Mouse (Mus musculus) embryonic facial prominence, embryonic 12.5 days (tissue): Measurements from ENCODE around the gene Kank1. TPM values are rescaled to one million over a fixed set of nuclear protein-coding genes. Genes with fewer than 3 reads are reported as not detected.

Experiments used
- ATAC-seq: fragments of 200-750 bp; cut with Nextera tagmentation; 2 replicates; pipeline ENCODE4 v1.8.0; 2017; ENCODE audit not compliant: insufficient number of reproducible peaks, insufficient read depth, low FRiP score, low TSS enrichment
- H3K27ac ChIP-seq: fragments of 300-500 bp; sonication (generic); 2 replicates; pipeline ENCODE4 v1.5.1; 2016; ENCODE audit warnings: mild to moderate bottlenecking
- H3K27me3 ChIP-seq: fragments of 300-500 bp; sonication (generic); 2 replicates; pipeline ENCODE4 v1.6.1; 2016; ENCODE audit warnings: mild to moderate bottlenecking, moderate library complexity
- H3K36me3 ChIP-seq: fragments of 300-500 bp; sonication (generic); 2 replicates; pipeline ENCODE4 v1.6.1; 2016; ENCODE audit warnings: mild to moderate bottlenecking
- H3K4me1 ChIP-seq: fragments of 300-500 bp; sonication (generic); 2 replicates; pipeline ENCODE4 v1.6.1; 2016
- H3K4me2 ChIP-seq: fragments of 300-500 bp; sonication (generic); replicated peaks from 2 replicates; pipeline ENCODE4 v1.6.1; 2016; ENCODE audit warnings: mild to moderate bottlenecking, moderate library complexity
- H3K4me3 ChIP-seq: fragments of 300-500 bp; sonication (generic); 2 replicates; pipeline ENCODE4 v1.5.1; 2016; ENCODE audit warnings: mild to moderate bottlenecking
- H3K9ac ChIP-seq: fragments of 300-500 bp; sonication (generic); 2 replicates; pipeline ENCODE4 v1.6.1; 2016; ENCODE audit warnings: mild to moderate bottlenecking, moderate library complexity
- H3K9me3 ChIP-seq: fragments of 300-500 bp; sonication (generic); 2 replicates; pipeline ENCODE4 v1.6.1; 2016; ENCODE audit warnings: mild to moderate bottlenecking, moderate library complexity
- WGBS: fragments of 180-500 bp; shearing (Covaris S2); methylation state at CpG from one replicate; pipeline ENCODE4 v1.1.7; 2016; 5-methylcytosine and 5-hydroxymethylcytosine counted together
- polyA plus RNA-seq: library from polyadenylated mRNA; unstranded; fragments of >200 nt; fragmentation: Nextera tagmentation; extraction: Ambion mirVana; gene quantifications from 2 replicates; pipeline ENCODE4 v1.2.1, GENCODE M21; 2016

Kank1 gene
- polyA plus RNA-seq, 1 experiment from 2014 or later: 27.6 TPM

GRCm38 (mm10) chr19:25374926-25375325 lies 138.2 kb downstream of the Kank1 start:
- Histone ChIP-seq H3K27me3 (no peaks in the 10 kb centered on the region), H3K4me1 (peaks cover 17% of the 10 kb centered on the region), H3K27ac (peak overlapping the region; percentile 63), H3K9ac (no peak overlapping the region), H3K9me3 (no peaks in the 10 kb centered on the region), H3K4me3 (no peak overlapping the region), H3K4me2 (peak overlapping the region; percentile 11), H3K36me3 (no peaks in the 10 kb centered on the region)
- ATAC-seq: no peak
- 7% methylated on average over 12 of the region's 12 CpGs for WGBS

GRCm38 (mm10) chr19:25376871-25377270 lies 140.1 kb downstream of the Kank1 start:
- Histone ChIP-seq H3K4me1 (peaks cover 20% of the 10 kb centered on the region), H3K36me3 (no peaks in the 10 kb centered on the region), H3K9me3 (no peaks in the 10 kb centered on the region), H3K27ac (no peak overlapping the region), H3K4me2 (no peak overlapping the region), H3K4me3 (no peak overlapping the region), H3K27me3 (no peaks in the 10 kb centered on the region), H3K9ac (no peak overlapping the region)
- no peak for ATAC-seq
- WGBS: 90% methylated on average over 13 of the region's 13 CpGs

- Histone ChIP-seq H3K9ac (no peak overlapping the region), H3K27ac (no peak overlapping the region), H3K27me3 (no peaks in the 10 kb centered on the region), H3K4me1 (peaks cover 12% of the 10 kb centered on the region), H3K9me3 (no peaks in the 10 kb centered on the region), H3K4me3 (no peak overlapping the region), H3K36me3 (no peaks in the 10 kb centered on the region), H3K4me2 (no peak overlapping the region)
- WGBS: 86% methylated on average over 9 of the region's 9 CpGs
- no peak for ATAC-seq
Observed at GRCm38 (mm10) chr19:25380675-25381074, 143.9 kb downstream of the Kank1 start.

- Histone ChIP-seq H3K4me3 (no peak overlapping the region), H3K4me2 (no peak overlapping the region), H3K27ac (peak overlapping the region; percentile 25; the same call in 1 of the 2 replicates), H3K9ac (no peak overlapping the region), H3K9me3 (no peaks in the 10 kb centered on the region), H3K36me3 (no peaks in the 10 kb centered on the region), H3K4me1 (peaks cover 17% of the 10 kb centered on the region), H3K27me3 (0 out of 2 replicates have a peak, but pooled peaks cover 2% of the 10 kb centered on the region)
- ATAC-seq: no peak
- 41% methylated on average over 7 of the region's 7 CpGs for WGBS
Observed at GRCm38 (mm10) chr19:25381972-25382371, 145.2 kb downstream of the Kank1 start.

- Histone ChIP-seq H3K9ac (no peak overlapping the region), H3K9me3 (no peaks in the 10 kb centered on the region), H3K27ac (no peak overlapping the region), H3K36me3 (no peaks in the 10 kb centered on the region), H3K27me3 (0 out of 2 replicates have a peak, but pooled peaks cover 2% of the 10 kb centered on the region), H3K4me2 (no peak overlapping the region), H3K4me3 (no peak overlapping the region), H3K4me1 (peaks cover 21% of the 10 kb centered on the region)
- 78% methylated on average over 6 of the region's 6 CpGs for WGBS
- no peak for ATAC-seq
Observed at GRCm38 (mm10) chr19:25382494-25382893, 145.7 kb downstream of the Kank1 start.

GRCm38 (mm10) chr19:25383386-25384146 lies 146.8 kb downstream of the Kank1 start:
- no peaks in the 10 kb centered on the region for H3K9me3 ChIP-seq
- no peaks in the 10 kb centered on the region for H3K36me3 ChIP-seq
- peak overlapping the region; percentile 15; the same call in 1 of the 2 replicates for H3K4me3 ChIP-seq
- H3K4me1 ChIP-seq: peaks cover 21% of the 10 kb centered on the region
- ATAC-seq: peak; percentile 79
- no peak overlapping the region for H3K9ac ChIP-seq
- H3K27me3 ChIP-seq: 0 out of 2 replicates have a peak, but pooled peaks cover 2% of the 10 kb centered on the region
- H3K27ac ChIP-seq: peak overlapping the region; percentile 65
- WGBS: 12% methylated on average over 12 of the region's 12 CpGs
- peak overlapping the region; percentile 32 for H3K4me2 ChIP-seq

GRCm38 (mm10) chr19:25385981-25386380 lies 149.2 kb downstream of the Kank1 start:
- 0 out of 2 replicates have a peak, but pooled peaks cover 2% of the 10 kb centered on the region for H3K27me3 ChIP-seq
- no peak overlapping the region for H3K27ac ChIP-seq
- WGBS: 76% methylated on average over 8 of the region's 8 CpGs
- no peaks in the 10 kb centered on the region for H3K36me3 ChIP-seq
- no peak overlapping the region for H3K9ac ChIP-seq
- ATAC-seq: no peak
- peaks cover 21% of the 10 kb centered on the region for H3K4me1 ChIP-seq
- H3K9me3 ChIP-seq: no peaks in the 10 kb centered on the region
- H3K4me3 ChIP-seq: no peak overlapping the region
- no peak overlapping the region for H3K4me2 ChIP-seq

- H3K4me2 ChIP-seq: no peak overlapping the region
- H3K9me3 ChIP-seq: no peaks in the 10 kb centered on the region
- H3K27ac ChIP-seq: 0 out of 2 replicates have a peak overlapping the region, but pooled peaks have one; percentile 23
- H3K4me3 ChIP-seq: no peak overlapping the region
- no peak for ATAC-seq
- 75% methylated on average over 16 of the region's 16 CpGs for WGBS
- peaks cover 18% of the 10 kb centered on the region for H3K4me1 ChIP-seq
- H3K9ac ChIP-seq: no peak overlapping the region
- no peaks in the 10 kb centered on the region for H3K36me3 ChIP-seq
- 0 out of 2 replicates have a peak, but pooled peaks cover 2% of the 10 kb centered on the region for H3K27me3 ChIP-seq
Observed at GRCm38 (mm10) chr19:25386679-25387470, 150.1 kb downstream of the Kank1 start.

- no peak overlapping the region for H3K4me2 ChIP-seq
Observed at GRCm38 (mm10) chr19:25387902-25388301, 151.1 kb downstream of the Kank1 start.

GRCm38 (mm10) chr19:25392135-25392534 lies 155.4 kb downstream of the Kank1 start:
- no peaks in the 10 kb centered on the region for H3K36me3 ChIP-seq
- no peaks in the 10 kb centered on the region for H3K9me3 ChIP-seq
- H3K4me1 ChIP-seq: peaks cover 8% of the 10 kb centered on the region
- no peak overlapping the region for H3K9ac ChIP-seq
- no peaks in the 10 kb centered on the region for H3K27me3 ChIP-seq
- H3K27ac ChIP-seq: no peak overlapping the region
- WGBS: 90% methylated on average over 11 of the region's 11 CpGs
- no peak overlapping the region for H3K4me3 ChIP-seq
- no peak for ATAC-seq
- no peak overlapping the region for H3K4me2 ChIP-seq

More at GRCm38 (mm10) chr19:25387902-25388301, 151.1 kb downstream of the Kank1 start:
- no peaks in the 10 kb centered on the region for H3K36me3 ChIP-seq
- 0 out of 2 replicates have a peak, but pooled peaks cover 2% of the 10 kb centered on the region for H3K27me3 ChIP-seq
- peaks cover 15% of the 10 kb centered on the region for H3K4me1 ChIP-seq
- 91% methylated on average over 18 of the region's 18 CpGs for WGBS
- no peak overlapping the region for H3K27ac ChIP-seq
- no peak for ATAC-seq
- H3K9ac ChIP-seq: no peak overlapping the region
- no peak overlapping the region for H3K4me3 ChIP-seq
- H3K9me3 ChIP-seq: no peaks in the 10 kb centered on the region

GRCm38 (mm10) chr19:25395035-25395434 lies 158.3 kb downstream of the Kank1 start:
- Histone ChIP-seq H3K9me3 (no peaks in the 10 kb centered on the region), H3K4me1 (peaks cover 19% of the 10 kb centered on the region), H3K4me2 (peak overlapping the region; percentile 26), H3K27ac (peak overlapping the region; percentile 81), H3K27me3 (no peaks in the 10 kb centered on the region), H3K36me3 (no peaks in the 10 kb centered on the region), H3K4me3 (no peak overlapping the region), H3K9ac (no peak overlapping the region)
- ATAC-seq: no peak; the same call in 1 of the 2 replicates
- WGBS: 12% methylated on average over 10 of the region's 10 CpGs
